Mouse (Mus musculus) liver, embryonic 14.5 days (tissue): ENCODE measurements around the gene Upf3a. TPM values are rescaled to one million over a fixed set of nuclear protein-coding genes. Genes with fewer than 3 reads are reported as not detected.
"Not testable (repeated sequence)": the region's sequence is repeated elsewhere in the genome, so short reads cannot be mapped to it uniquely, and the experiment has no call there.

ENCODE experiments used
- ATAC-seq: fragments of 200-750 bp; cut with Nextera tagmentation; 2 replicates; pipeline ENCODE4 v1.8.0; 2017; ENCODE audit warnings: moderate number of reproducible peaks, mild to moderate bottlenecking, moderate library complexity; ENCODE audit not compliant: insufficient read depth
- DNase-seq, 3 experiments: peaks; one replicate each; pipeline ENCODE4 v3.0.0-alpha.2; 2012 to 2013; ENCODE audit warnings: low read depth in 3 of 3, low spot score in 3 of 3
- H3K27ac ChIP-seq: fragments of 300-500 bp; sonication (generic); 2 replicates; pipeline ENCODE4 v1.5.1; 2014; ENCODE audit warnings: moderate library complexity, mild to moderate bottlenecking, control low read depth, inconsistent platforms
- H3K27me3 ChIP-seq: fragments of 300-500 bp; sonication (generic); 2 replicates; pipeline ENCODE4 v1.6.1; 2014; ENCODE audit warnings: mild to moderate bottlenecking, low read length, moderate library complexity; ENCODE audit not compliant: control insufficient read depth, insufficient read depth
- H3K36me3 ChIP-seq: fragments of 300-500 bp; sonication (generic); replicated peaks from 2 replicates; pipeline ENCODE4 v1.6.1; 2014; ENCODE audit warnings: low read depth; ENCODE audit not compliant: control insufficient read depth, insufficient read depth
- H3K4me1 ChIP-seq, 2 experiments: fragments of 200-500 bp in 1 of 2; fragments of 300-500 bp in 1 of 2; sonication (generic) in 1 of 2; replicated peaks; 2 replicates each; pipeline ENCODE4 v1.6.1; 2012 to 2014; ENCODE audit warnings: antibody characterized with exemption in 1 of 2, inconsistent platforms in 1 of 2, low read length in 1 of 2; ENCODE audit not compliant: control insufficient read depth in 2 of 2, insufficient read depth in 2 of 2
- H3K4me2 ChIP-seq: fragments of 300-500 bp; sonication (generic); 2 replicates; pipeline ENCODE4 v1.6.1; 2014; ENCODE audit warnings: low read depth, mild to moderate bottlenecking, control low read depth, moderate library complexity
- H3K4me3 ChIP-seq, 2 experiments: fragments of 200-500 bp in 1 of 2; fragments of 300-500 bp in 1 of 2; sonication (generic) in 1 of 2; 2 replicates each; pipeline ENCODE4 v1.5.1; 2012 to 2014; ENCODE audit warnings: low read depth in 2 of 2, low read length in 2 of 2, mild to moderate bottlenecking in 2 of 2, control low read depth in 1 of 2, inconsistent platforms in 1 of 2, moderate library complexity in 1 of 2; ENCODE audit not compliant: insufficient read depth in 1 of 2
- H3K9ac ChIP-seq: fragments of 300-500 bp; sonication (generic); replicated peaks from 2 replicates; pipeline ENCODE4 v1.6.1; 2014; ENCODE audit warnings: mild to moderate bottlenecking, control low read depth, moderate library complexity
- H3K9me3 ChIP-seq: fragments of 300-500 bp; sonication (generic); 2 replicates; pipeline ENCODE4 v1.6.1; 2016; ENCODE audit warnings: low read length, mixed read lengths; ENCODE audit not compliant: control insufficient read depth
- CTCF ChIP-seq: IDR thresholded peaks from 2 replicates; pipeline ENCODE4 v1.5.1; 2016; ENCODE audit warnings: antibody characterized with exemption, low read depth, control low read depth
- EP300 ChIP-seq: IDR thresholded peaks from 2 replicates; pipeline ENCODE4 v1.6.1; 2016; ENCODE audit warnings: antibody characterized with exemption, low read depth
- WGBS: fragments of 180-500 bp; shearing (Covaris S2); extraction: QIAGEN DNeasy Blood & Tissue Kit; methylation state at CpG from one replicate; pipeline ENCODE4 v1.1.7; 2014; ENCODE audit not compliant: insufficient replicate concordance; 5-methylcytosine and 5-hydroxymethylcytosine counted together
- polyA plus RNA-seq, 2 experiments: library from polyadenylated mRNA; depleted of rRNA in 1 of 2; stranded (reverse) in 1 of 2; unstranded in 1 of 2; fragments of >200 nt; fragmentation: Nextera tagmentation in 1 of 2; extraction: Ambion mirVana in 1 of 2; gene quantifications; 2 replicates each; pipeline versions ENCODE4 v1.2.1 to v1.2.3; 2012 to 2014

Upf3a gene
- polyA plus RNA-seq (2012; rRNA removed) (4.1 and 8.3 TPM in 2 replicates), polyA plus RNA-seq (2014; fragmentation: Nextera tagmentation; extraction: Ambion mirVana) (11.0 and 11.3 TPM in 2 replicates)

- Histone ChIP-seq H3K36me3 (peaks cover 16% of the 10 kb centered on the region), H3K27ac (peak within 1 kb of the TSS; percentile 84), H3K27me3 (no peaks in the 10 kb centered on the region), H3K4me1 (peaks cover 9 to 11% of the 10 kb centered on the region in 2 experiments), H3K9ac (peak within 1 kb of the TSS; percentile 83), H3K9me3 (no peaks in the 10 kb centered on the region), H3K4me3 (peak within 1 kb of the TSS; percentile 79 to 83), H3K4me2 (peak within 1 kb of the TSS; percentile 88)
- no peak for TF ChIP-seq EP300
- TF ChIP-seq CTCF, result peak; percentile 95
- under 1% methylated on average over 47 of the region's 47 CpGs for WGBS
- DNase-seq (peak; percentile 87 to 91 (median 88)), ATAC-seq (peak; percentile 89)
Measured at GRCm38 (mm10) chr8:13785250-13785763, at the start of gene Upf3a. Upf3a (plus strand) TSS chr8:13785615.

DNA sequence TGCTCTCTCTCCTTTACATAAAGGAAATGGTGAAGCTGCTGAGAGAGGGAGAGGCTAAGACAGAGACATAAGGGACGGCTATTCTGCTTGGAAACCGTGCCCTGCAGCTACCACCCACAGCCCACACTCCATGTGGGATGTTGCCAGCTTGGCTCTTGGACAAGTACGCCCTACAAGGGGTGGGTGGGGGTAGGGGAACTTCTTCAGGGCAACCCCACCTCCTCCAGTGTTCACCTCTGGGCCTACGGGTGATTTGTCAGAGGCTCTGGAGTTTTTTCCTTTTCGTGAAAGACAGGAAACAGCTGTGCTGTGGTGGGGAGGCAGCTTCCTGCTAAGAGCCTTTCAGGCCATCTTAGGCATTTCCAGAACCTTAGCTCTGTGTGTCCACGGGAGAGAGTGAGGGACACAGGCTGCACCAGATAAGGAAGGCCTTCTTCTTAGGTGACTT lies 45.1 kb upstream of the Upf3a start:
- 11% methylated on average over 6 of the region's 6 CpGs for WGBS
- Histone ChIP-seq H3K9me3 (no peaks in the 10 kb centered on the region), H3K9ac (peak overlapping the region; percentile 56), H3K4me3 (no peak overlapping the region), H3K4me2 (peak overlapping the region; percentile 62), H3K27me3 (no peaks in the 10 kb centered on the region), H3K4me1 (peaks cover 25 to 28% of the 10 kb centered on the region in 2 experiments), H3K36me3 (no peaks in the 10 kb centered on the region), H3K27ac (peak overlapping the region; percentile 79)
- ATAC-seq (peak; percentile 56), DNase-seq (peak in 1 of 3 experiments; percentile 28)
- no peak for TF ChIP-seq EP300
- TF ChIP-seq CTCF, result no peak

- no peaks in the 10 kb centered on the region for H3K36me3 ChIP-seq
- peak overlapping the region; percentile 79 for H3K27ac ChIP-seq
- peak overlapping the region in 1 of 2 experiments; percentile 19; a peak in 1 of 4 replicates for H3K4me3 ChIP-seq
- H3K4me1 ChIP-seq, result peaks cover 25 to 28% of the 10 kb centered on the region in 2 experiments
- H3K4me2 ChIP-seq, result peak overlapping the region; percentile 62
- ATAC-seq (peak; percentile 97), DNase-seq (peak; percentile 66 to 78 (median 69))
- WGBS, result 23% methylated on average over 7 of the region's 7 CpGs
- peak overlapping the region; percentile 56 for H3K9ac ChIP-seq
- no peaks in the 10 kb centered on the region for H3K27me3 ChIP-seq
- no peaks in the 10 kb centered on the region for H3K9me3 ChIP-seq
- TF ChIP-seq CTCF, result no peak
- peak; percentile 82 for TF ChIP-seq EP300
Measured at GRCm38 (mm10) chr8:13740817-13741613, 44.4 kb upstream of the Upf3a start.

DNA sequence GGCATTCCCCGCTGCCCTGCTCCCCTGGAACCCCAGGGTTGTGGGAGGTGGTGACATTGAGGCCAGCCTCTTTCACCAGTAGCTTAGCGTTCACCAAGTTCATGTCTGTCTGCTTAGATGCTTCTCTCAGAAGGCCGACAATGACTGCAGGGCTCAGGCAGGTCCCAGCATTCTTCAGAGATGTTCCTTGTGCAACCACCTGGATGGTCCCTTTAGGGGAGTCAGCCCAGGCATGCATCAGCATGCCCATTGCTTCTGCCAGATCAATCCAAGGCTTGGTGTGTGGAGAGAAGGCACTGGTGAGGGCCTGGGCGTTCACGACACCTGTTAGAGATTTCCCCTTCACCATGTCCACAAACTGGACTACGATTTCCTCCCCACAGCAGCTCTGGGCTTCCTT lies 39.2 kb upstream of the Upf3a start:
- H3K9me3 ChIP-seq, ATAC-seq, H3K27me3 ChIP-seq, H3K36me3 ChIP-seq, H3K27ac ChIP-seq, H3K4me3 ChIP-seq, H3K4me2 ChIP-seq, DNase-seq, H3K9ac ChIP-seq: not testable (repeated sequence)
- peaks cover 12% of the 10 kb centered on the region in 2 experiments for H3K4me1 ChIP-seq
- WGBS, result 78% methylated on average over 5 of the region's 6 CpGs

DNA sequence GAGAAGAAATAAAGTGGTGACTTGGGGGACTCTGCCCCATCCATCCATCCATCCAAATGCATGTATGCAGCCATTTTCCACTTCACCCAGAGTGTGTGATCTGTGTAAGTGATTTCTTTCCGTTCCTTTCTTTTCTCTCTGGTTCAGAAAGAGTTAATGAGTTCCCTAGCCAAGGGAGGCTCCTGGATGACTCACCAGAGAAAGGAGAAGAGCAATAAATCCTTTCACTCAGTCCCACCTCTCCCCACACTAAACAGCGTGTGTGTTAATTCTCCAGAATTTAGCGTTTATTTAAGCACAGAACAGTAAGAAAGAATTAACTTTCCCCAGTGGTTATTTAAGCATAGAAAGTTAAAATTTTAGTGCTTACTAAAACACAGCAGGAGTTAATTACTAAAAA lies 37.8 kb upstream of the Upf3a start:
- ATAC-seq (no peak), DNase-seq (no peak)
- 22% methylated on average over 3 of the region's 3 CpGs for WGBS

More for the DNA sequence above, 37.8 kb upstream of the Upf3a start:
- no peak overlapping the region for H3K4me2 ChIP-seq
- no peak overlapping the region for H3K27ac ChIP-seq
- H3K9me3 ChIP-seq, result no peaks in the 10 kb centered on the region
- H3K36me3 ChIP-seq, result no peaks in the 10 kb centered on the region
- no peak overlapping the region for H3K4me3 ChIP-seq
- H3K27me3 ChIP-seq, result no peaks in the 10 kb centered on the region
- H3K9ac ChIP-seq, result no peak overlapping the region
- no peak for TF ChIP-seq CTCF
- no peak for TF ChIP-seq EP300
- H3K4me1 ChIP-seq, result peaks cover 0 to 1% of the 10 kb centered on the region in 2 experiments; a peak in 2 of 4 replicates
